Mouse (Mus musculus) brain, embryonic 18.5 days (tissue): ENCODE results near the gene Cycs.
"Not testable (repeated sequence)": the region's sequence is repeated elsewhere in the genome, so short reads cannot be mapped to it uniquely, and the experiment has no call there.

Experiments
- DNase-seq: peaks from one replicate; pipeline ENCODE4 v3.0.0-alpha.2; 2012; ENCODE audit warnings: low read depth, low spot score

The Cycs gene

DNA sequence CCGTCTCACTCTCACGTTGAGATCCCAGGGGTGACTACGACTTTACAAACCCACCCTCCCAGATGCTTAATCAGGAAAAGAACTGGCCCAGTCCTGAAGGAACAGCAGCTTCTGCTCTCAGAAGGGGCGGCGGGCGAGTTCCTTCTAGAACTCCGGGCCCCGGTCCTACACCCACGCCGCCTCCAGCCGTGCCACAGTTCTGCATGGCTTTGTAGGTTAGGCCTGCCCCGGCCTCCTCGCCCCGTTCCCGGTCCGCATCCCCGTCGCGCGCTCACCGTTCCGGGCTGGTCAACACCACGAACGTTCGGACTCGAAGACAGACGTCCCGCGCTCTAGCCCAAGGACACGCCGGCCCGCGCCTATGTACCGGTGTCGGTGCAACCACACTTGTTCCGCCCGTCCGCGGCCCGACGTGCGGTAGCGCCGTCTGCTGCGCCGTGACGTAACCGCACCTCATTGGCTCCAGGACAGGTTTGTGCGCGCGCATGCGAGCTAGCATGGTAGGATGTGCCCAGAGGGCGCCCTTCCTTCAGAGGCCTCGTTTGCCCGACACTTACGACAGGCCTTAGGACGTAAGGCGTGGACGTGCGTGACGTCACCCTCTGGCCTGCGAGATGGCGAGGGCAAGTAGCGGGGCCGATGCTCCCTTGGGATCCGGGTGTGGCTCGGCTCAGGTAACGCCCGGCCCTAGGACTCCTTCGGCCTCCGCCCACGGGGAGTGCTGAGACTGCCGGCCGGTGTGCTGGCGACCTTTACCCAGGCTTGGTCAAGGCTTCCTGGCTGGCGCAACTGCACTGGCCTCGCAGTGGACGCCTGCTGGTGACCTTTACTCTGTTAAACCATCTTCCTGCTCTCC is at the start of gene Cycs:
Gene Cycs, minus strand, starts transcription at position 398 of the 856 bp plus-strand sequence.
- DNase-seq = peak; percentile 96

DNA sequence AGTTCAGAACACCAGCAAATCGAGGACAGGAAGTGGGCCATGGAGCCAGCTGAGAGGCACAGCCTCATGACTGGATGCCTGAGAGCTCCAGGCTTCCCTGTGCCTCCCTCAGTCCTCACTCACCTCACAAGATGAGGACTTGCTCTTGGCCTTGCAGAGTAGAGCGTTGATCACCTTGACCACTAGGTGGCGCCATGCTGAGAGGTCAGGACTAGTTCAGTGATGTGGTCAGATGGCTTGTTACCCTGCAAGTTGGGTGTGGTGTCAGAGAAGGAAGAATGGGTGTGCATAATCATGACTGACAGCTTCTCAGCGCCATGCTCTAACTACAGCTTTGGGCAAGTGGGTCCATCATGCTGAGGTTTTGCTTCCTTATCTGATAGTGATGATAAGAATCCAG is 35.3 kb upstream of the Cycs start:
- no peak for DNase-seq

DNA sequence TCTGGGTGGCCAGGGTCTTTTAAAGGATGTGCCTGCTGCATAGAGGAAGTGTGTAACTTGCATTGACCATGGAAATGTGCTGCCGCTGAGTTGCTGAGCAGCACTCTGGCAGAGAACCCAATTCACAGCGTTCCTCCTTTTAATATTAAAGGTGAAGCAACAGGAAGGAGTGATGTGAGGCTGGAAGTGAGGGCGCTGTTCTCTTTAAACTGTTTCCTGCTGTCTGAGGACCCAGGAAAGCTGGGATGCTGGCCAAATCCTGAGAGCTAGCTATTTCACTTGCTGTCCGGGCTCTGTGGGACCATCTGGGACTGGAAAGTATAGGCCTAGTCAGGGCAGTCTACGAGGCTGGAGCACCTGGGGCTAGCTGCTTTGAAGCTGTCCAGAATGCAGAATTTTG is 32.2 kb upstream of the Cycs start:
- no peak for DNase-seq

DNA sequence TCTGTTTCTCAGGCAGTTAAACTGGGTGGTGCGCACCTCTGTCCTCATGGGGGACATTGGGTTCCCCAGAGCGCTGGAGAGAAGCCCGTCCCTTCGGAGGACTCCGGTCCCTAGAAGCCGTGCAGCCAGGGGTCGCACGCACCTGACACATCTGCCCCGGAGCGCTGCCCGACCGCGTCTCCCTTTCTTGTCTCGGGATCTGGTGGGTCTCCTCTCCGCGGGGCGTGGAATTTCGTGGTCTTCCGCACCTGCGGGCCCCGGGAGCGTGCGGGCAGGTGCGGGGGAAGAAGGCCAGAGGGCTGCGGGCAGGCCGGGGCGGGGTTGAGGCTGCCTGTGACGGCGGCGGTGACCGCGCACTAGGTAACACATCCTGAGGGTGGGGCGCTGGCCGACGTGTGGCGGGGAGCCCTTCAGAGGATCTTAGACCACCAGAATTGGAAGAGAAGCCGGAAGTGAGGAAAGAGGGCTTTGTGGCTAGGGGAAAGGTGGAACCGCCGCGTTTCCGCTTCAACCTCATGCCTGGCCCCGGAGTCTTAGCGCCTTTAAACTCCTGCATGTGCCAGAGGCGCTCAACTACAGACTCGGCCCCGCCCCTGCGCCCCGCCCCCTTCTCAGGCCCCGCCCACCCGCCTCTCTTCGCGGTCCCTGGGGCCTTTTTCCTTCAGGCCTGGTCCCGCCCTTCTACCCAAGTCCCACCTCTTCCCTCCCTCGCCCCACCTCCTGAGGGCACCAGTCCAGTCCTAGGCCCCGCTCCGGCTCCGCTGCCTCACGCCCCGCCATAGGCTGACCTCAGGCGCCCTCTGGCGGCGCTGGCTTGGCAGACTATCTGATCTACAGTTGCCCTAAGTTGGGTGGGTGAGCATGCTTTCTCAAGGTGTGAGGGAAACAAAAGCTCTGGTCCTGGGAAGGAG is 30.2 kb upstream of the Cycs start, which contains the start of gene 4921507P07Rik:
Gene 4921507P07Rik, minus strand, starts transcription at position 332 of the 911 bp plus-strand sequence.
- DNase-seq = peak; percentile 72

DNA sequence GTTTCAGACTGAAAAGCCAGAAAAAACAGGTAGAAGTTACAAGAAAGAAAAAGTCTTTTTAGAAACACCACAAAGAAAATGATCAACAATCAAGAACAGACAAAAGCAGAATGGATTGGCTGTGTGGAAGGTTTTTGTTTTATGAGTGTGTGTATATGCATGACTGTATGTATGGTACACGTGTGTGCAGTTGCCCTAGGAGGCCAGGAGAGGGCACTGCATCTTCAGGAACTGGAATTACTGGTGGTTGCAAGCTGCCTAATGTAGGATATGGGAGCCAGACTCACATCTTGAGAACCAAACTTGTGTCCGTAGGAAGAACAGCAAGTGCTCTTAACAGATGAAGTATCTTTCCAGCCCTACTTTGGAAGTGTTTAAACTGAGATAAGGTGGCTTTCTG is 28.0 kb upstream of the Cycs start:
- DNase-seq = no peak

DNA sequence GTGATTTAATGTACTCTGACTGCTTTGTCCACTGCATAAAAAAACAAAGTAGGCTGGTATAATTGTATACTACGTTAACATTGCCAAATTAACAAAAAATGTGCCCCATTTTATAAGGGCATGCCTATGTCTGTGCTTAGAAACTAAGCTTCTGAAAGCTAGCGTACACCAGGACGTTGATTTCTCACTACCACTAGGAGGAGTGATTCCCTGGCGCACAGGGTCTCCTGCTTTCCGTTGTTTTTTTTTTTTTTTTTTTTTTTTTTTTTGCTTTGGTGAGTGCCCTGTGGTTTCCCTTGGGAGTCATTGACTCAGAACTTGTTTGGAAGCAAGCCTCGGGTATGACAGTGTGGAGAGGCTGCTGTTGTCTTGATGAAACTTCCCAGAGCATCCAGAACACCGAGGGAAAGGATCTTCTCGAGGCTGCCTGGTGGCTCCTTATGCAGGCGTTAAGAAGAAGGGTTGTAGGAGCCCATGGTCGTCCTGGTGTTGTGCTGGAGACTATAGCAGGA is 27.1 kb upstream of the Cycs start:
- no peak for DNase-seq

DNA sequence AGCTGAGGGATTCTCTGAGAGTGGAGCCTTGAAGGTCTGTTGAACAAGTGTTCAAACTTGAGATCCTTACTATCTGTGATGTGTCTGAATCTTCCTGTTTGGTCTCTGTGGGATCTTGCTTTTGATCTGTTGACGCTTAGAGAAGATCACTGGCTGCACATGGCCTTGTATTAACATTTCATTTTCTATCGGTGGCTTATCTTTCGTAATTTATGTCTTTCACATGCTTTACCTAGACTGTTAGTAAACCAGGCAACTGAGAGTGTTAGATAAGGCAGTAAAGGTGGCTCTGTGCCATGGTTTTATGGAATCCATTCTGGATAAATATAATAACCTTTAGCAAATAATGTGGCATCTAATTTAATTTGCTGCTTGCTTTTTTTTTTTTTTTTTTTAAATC is 23.9 kb upstream of the Cycs start:
- no peak for DNase-seq

DNA sequence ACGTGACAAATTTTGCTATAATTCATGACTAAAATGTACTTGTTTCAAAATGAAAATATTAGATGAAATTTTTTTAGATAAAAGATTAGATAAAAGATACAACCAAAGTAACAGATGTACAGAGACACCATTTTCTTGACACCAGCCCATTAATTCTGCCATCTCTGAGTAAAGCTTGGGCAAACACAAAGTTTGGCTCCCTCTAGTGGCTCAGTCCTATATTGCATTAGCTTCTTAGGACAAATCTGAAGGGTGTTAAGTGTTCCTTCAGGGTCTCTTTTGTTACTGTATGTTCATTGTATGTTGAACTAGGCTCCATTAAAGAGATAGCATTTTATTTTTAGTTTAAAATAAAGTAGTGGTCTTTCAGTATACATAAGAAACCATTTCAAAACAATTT is 21.9 kb upstream of the Cycs start:
- DNase-seq = no peak

DNA sequence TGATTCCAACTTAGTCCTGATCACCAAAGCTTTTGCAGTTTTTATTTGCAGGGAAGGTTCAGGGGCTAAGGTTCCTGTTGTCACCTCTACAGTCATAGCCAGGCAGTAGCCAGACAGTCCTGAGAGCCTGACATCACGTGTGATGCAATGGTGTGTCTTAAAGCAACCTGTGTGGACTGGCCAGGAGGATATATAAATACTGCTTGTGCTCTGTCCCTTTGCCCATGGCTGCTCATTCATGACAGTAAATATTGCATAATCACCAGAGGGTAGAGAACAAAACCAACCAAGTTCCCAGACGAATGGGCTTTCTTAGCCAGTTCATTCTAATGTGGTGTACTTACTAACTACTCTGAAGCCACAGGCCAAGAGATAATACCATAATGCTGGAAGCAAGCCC is 21.1 kb upstream of the Cycs start:
- no peak for DNase-seq

DNA sequence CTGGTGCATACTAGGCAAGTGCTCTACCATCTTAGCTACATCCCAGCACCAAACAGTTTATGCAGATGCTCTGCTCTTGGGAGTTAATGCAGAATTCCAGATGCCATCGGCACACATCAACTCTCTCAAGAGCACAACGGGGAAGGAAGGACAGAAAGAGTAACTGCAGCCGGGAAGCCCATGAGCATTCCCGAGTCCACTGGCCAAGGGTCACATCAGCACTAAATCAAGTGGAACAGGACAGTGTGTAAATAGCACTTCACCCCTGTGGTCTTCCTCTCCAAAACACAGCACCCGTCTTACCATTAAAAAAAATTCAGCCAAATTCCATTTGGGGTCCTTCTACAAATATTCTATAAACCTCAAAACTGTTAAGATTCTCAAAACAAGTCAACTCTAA is 20.0 kb upstream of the Cycs start:
- no peak for DNase-seq

DNA sequence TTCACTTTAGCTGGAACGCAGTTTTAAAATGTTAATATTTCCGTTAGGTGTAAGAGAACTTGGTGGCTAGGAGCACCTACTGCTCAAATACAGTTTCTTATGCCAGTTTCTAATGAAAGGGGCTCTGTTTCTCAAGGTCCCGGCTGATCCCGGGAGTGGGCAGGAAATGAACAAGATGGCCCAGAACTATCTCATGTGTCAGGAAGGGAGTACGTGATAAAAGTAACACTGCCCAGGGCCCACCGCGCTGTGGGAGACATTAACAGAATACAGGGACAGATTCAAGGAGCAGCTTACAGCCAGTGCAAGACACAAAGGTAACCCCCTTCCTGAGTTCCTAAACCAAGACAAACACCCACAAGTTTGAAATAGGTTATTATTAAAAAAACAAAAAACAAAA is 19.4 kb upstream of the Cycs start:
- no peak for DNase-seq

DNA sequence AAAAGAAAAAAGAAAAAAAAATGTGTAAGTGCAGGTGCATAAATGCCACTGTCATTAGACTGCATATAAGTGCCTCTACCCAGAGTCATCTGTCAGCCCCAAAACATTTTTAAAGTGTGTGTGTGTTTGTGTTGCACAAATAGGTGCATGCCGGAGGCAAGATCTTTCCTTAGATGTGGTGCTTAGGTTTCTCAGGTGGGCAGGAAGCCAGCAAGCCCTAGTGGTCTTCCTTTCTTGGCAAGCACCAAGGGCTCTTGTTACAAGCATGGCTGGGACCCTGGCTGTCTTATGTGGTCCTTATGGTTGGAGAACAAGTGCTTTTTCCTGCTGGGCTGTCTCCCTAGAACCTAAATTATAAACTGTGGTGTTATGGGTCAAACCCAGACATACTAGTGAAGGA is 5.3 kb upstream of the Cycs start:
- no peak for DNase-seq

DNA sequence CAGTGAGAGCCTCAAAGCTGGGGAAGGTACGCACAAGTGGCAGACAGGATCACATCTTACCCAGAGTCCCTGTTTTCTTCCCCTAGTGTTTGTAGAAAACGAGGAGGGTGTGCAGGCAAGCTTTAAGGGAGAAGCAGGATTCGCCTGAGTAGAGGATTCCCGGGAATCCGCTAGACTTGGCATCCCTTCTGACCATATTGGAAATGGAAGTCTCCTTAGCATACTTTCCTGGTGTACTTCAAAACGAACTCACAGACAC is 588 bp upstream of the Cycs start:
- no peak for DNase-seq

DNA sequence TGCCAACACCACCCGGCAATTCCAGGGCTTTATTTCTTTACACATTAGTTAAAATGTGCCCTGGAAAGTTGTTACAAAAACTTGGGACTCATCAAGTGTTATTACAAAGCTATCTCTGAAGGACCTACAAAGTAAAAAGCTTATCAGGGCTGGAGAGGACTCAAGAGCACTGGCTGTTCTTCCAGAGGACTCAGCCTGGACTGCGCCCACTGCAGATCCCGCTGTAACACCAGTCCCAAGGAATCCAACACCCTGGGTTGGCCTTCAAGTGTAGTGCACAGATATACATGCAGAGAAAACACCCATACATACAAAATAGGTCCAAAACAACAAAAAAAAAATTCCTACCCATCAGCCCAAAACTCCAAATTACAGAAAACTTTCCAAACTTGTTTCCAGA is 2.7 kb downstream of the Cycs start:
- DNase-seq = no peak

DNA sequence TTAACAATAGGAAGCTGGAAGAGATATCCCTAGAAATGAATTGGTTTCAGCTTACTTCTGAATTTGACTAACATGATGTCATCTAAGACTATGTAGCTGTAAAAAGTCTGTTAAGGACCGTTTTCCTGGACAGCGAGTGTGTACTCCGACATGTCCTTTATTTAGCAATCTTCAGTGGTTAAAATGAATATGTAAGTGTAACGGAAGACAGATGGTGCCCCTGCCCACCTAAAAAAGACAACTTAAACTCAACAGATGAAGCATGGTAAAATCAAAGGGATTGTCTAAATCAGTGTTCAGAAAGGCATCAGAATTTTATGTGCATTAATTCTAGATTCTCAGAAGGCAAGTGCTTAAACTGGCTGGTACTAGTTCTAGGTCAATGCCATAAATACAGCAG is 3.9 kb downstream of the Cycs start:
- no peak for DNase-seq

DNA sequence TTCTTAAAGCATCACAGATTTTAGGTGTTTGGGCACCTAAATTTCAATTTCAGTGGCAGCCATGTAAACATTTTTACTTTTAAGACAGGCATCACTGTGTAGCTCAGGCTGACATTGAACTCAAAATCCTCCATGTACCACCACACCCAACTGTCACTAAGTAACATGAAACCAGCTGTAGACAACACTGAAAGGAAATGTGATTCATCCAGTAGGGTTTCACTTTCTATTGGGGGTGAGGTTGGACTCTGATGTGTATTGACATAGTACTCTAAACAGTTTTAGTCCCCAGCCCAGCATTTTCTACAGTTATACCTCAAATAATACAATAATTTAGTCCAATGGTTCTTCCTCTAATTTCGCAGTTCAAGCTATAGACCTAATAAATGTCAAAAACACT is 5.6 kb downstream of the Cycs start:
- DNase-seq = no peak

DNA sequence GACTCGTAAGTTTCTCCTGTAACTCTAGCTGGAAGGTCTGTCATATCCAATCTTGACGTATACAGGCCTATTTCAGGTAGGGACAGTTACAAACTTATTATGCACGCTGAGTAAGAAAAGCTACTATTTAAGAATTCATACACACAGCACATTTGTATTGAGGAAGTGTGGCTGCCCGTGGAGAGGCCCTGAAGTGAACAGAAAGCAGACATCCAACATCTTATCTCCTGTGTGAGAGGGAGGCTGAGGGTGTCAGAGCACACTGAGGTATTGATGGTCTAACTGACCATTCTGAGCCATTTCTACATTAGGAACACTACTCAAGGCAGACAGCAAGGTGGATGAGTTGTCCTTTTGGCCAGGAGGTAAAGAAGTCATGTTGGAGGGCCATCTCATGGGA is 7.5 kb downstream of the Cycs start:
- DNase-seq = no peak

DNA sequence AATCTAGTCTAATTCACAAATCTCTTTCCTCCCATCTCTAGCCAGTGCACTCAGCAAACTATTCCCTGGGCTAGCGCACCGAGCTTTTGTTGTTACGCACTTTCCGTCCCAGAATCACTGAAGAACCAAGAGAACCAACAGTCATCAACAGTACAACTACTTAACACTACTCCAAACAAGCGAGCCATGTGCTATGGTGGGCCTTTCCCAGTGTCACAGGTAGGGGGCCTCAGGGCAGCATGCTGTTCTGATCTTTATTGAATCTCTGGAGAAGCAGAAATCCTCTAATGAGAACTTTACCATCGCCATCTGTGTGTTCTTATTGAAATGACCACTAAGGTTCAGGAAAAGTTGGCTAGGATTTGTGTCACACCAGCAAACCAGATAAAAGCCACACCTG is 8.8 kb downstream of the Cycs start:
- no peak for DNase-seq

DNA sequence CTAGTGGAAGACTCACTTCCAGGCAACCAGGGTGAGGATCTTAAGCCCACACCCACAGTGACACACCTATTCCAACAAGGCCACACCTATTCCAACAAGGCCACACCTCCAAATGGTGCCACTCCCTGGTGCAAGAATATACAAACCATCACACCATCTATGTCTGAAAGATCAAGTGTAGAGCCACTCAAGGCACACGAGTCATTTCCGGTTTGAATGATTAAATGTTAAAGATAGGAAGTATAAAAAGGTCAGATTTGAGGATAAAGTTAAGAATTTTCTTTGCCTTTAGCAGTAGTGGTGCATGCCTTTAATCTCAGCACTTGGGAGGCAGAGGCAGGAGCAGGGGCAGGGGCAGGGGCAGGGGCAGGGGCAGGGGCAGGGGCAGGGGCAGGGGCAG is 12.1 kb downstream of the Cycs start:
- not testable (repeated sequence) for DNase-seq

DNA sequence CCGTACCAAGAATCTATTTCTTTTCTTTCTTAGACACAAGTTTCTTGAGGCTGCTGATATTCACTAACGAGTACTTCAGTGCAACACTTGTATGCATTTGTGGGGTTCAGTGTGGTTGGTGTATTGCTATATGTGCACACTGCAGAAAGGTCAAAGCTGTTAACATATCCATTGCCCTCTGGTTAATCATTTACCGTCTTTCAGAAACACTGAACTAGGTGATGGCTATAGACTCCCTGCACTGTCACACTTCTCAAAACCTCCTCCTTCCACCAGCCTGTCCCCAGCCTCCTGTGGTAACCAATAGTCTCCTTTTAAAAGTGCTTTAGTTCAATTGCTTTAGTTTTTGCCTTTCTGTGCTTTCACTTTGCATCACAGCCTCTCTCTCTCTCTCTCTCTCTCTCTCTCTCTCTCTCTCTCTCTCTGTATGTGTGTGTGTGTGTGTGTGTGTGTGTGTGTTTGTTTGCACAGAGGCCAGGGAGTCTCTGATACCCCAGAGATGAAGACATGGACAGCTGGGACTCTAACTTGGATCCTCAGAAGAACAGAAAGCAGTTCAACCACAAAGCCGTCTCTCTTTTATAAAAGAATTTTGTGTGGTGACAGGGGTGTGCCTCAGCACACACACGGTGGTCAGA is 13.3 kb downstream of the Cycs start:
- no peak for DNase-seq

DNA sequence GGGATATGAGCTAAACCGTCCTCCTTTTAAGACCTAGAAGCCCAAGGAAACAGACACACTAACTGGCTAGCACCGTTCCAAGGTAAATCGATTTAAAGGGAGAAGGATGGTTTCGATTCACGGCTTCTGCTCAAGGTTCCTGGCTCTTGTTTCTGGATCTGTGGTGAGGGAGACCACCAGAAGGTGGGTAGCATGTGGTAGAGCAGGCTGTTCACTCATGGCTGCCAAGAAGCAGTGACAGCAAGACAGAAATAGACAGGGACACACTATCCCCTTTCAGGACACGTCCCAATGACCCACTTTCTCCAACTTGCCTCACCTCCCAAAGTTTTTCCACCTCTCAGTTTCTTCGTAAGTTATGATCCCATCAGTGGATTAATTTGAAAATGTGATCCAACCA is 16.5 kb downstream of the Cycs start:
- no peak for DNase-seq

DNA sequence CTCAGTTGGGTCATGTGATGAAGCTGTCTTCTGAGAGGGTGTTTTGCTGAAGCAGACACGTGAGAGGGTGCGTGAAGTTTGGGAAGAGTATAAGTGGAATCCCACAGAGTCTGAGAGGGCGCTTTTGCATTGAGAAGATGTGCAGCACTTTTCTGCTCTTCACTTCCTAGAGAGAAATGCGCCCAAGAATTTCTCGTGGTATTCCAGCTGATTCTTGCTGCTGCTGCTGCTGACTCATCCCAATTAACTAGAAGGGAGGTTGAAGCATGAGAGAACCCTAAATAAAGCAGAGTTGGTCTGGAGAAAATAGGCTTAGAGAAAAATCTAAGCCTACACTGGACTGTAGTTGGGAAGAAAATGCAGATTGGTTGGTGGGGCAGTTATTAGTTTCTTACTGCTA is 17.3 kb downstream of the Cycs start:
- DNase-seq = no peak
